Mouse (Mus musculus): Measurements from ENCODE around the gene Sfr1. TPM values are rescaled to one million over a fixed set of nuclear protein-coding genes. Genes with fewer than 3 reads are reported as not detected.
A peak's percentile ranks its signal among the peaks of the same experiment; 100 is the strongest.

Gene Sfr1
- polyA plus RNA-seq, 1 experiment from 2014 or later, result 145 TPM

- 3% methylated on average over 15 of the region's 15 CpGs for WGBS
- peaks cover 39% of the 10 kb centered on the region for H3K36me3 ChIP-seq (ENCODE audit: control insufficient read depth, insufficient read depth)
- peak overlapping the region; percentile 59 for H3K9ac ChIP-seq (ENCODE audit: low read depth, low read length)
- H3K4me3 ChIP-seq (ENCODE audit: low read depth, low read length), result peak overlapping the region; percentile 69
- peaks cover 6% of the 10 kb centered on the region; the same call in 1 of the 2 replicates for H3K4me1 ChIP-seq (replicated peaks; ENCODE audit: control insufficient read depth, insufficient read depth, low read length)
- peak overlapping the region; percentile 98 for H3K27ac ChIP-seq (ENCODE audit: low read depth, low read length)
- 0 out of 2 replicates have a peak, but pooled peaks have one; percentile 21 for ATAC-seq
- H3K4me2 ChIP-seq (replicated peaks; ENCODE audit: low read depth), result peak overlapping the region; percentile 62
- no peak for TF ChIP-seq CTCF (IDR thresholded peaks at IDR 0.05; ENCODE audit: low read depth)
- no peaks in the 10 kb centered on the region for H3K9me3 ChIP-seq (ENCODE audit: control insufficient read depth)
- no peaks in the 10 kb centered on the region for H3K27me3 ChIP-seq (replicated peaks; ENCODE audit: control insufficient read depth, insufficient read depth, low read length)
Measured at GRCm38 (mm10) chr19:47731931-47732330, 449 bp downstream of the Sfr1 start.

- no peak for ATAC-seq
- TF ChIP-seq CTCF (IDR thresholded peaks at IDR 0.05; ENCODE audit: low read depth), result no peak
- WGBS, result 96% methylated on average over 2 of the region's 2 CpGs
- no peaks in the 10 kb centered on the region for H3K9me3 ChIP-seq (ENCODE audit: control insufficient read depth)
- no peaks in the 10 kb centered on the region for H3K4me1 ChIP-seq (replicated peaks; ENCODE audit: control insufficient read depth, insufficient read depth, low read length)
- no peak overlapping the region for H3K9ac ChIP-seq (ENCODE audit: low read depth, low read length)
- no peak overlapping the region for H3K27ac ChIP-seq (ENCODE audit: low read depth, low read length)
- H3K4me3 ChIP-seq (ENCODE audit: low read depth, low read length), result no peak overlapping the region
- H3K4me2 ChIP-seq (replicated peaks; ENCODE audit: low read depth), result no peak overlapping the region
- no peaks in the 10 kb centered on the region for H3K36me3 ChIP-seq (ENCODE audit: control insufficient read depth, insufficient read depth)
- H3K27me3 ChIP-seq (replicated peaks; ENCODE audit: control insufficient read depth, insufficient read depth, low read length), result no peaks in the 10 kb centered on the region
Measured at GRCm38 (mm10) chr19:47747072-47747471, 15.6 kb downstream of the Sfr1 start.

- Histone ChIP-seq H3K9ac (ENCODE audit: low read depth, low read length) (no peak overlapping the region), H3K4me3 (ENCODE audit: low read depth, low read length) (no peak overlapping the region), H3K4me1 (replicated peaks; ENCODE audit: control insufficient read depth, insufficient read depth, low read length) (no peaks in the 10 kb centered on the region), H3K4me2 (replicated peaks; ENCODE audit: low read depth) (no peak overlapping the region), H3K27me3 (replicated peaks; ENCODE audit: control insufficient read depth, insufficient read depth, low read length) (no peaks in the 10 kb centered on the region), H3K36me3 (ENCODE audit: control insufficient read depth, insufficient read depth) (no peaks in the 10 kb centered on the region), H3K27ac (ENCODE audit: low read depth, low read length) (no peak overlapping the region), H3K9me3 (ENCODE audit: control insufficient read depth) (no peaks in the 10 kb centered on the region)
- no peak for TF ChIP-seq CTCF (IDR thresholded peaks at IDR 0.05; ENCODE audit: low read depth)
- no peak for ATAC-seq
- WGBS, result 79% methylated on average over 2 of the region's 2 CpGs
Measured at GRCm38 (mm10) chr19:47748950-47749349, 17.5 kb downstream of the Sfr1 start.

GRCm38 (mm10) chr19:47750391-47750790 lies 18.9 kb downstream of the Sfr1 start:
- WGBS, result 77% methylated on average over 5 of the region's 5 CpGs
- TF ChIP-seq CTCF (IDR thresholded peaks at IDR 0.05; ENCODE audit: low read depth), result no peak
- H3K9me3 ChIP-seq (ENCODE audit: control insufficient read depth), result no peaks in the 10 kb centered on the region
- no peaks in the 10 kb centered on the region for H3K4me1 ChIP-seq (replicated peaks; ENCODE audit: control insufficient read depth, insufficient read depth, low read length)
- no peak overlapping the region for H3K9ac ChIP-seq (ENCODE audit: low read depth, low read length)
- no peak overlapping the region for H3K4me2 ChIP-seq (replicated peaks; ENCODE audit: low read depth)
- no peak overlapping the region for H3K27ac ChIP-seq (ENCODE audit: low read depth, low read length)
- no peaks in the 10 kb centered on the region for H3K36me3 ChIP-seq (ENCODE audit: control insufficient read depth, insufficient read depth)
- H3K4me3 ChIP-seq (ENCODE audit: low read depth, low read length), result no peak overlapping the region
- no peaks in the 10 kb centered on the region for H3K27me3 ChIP-seq (replicated peaks; ENCODE audit: control insufficient read depth, insufficient read depth, low read length)
- ATAC-seq, result no peak

- no peak for ATAC-seq
- no peaks in the 10 kb centered on the region for H3K36me3 ChIP-seq (ENCODE audit: control insufficient read depth, insufficient read depth)
- WGBS, result 90% methylated on average over 9 of the region's 9 CpGs
Measured at GRCm38 (mm10) chr19:47752456-47752855, 21.0 kb downstream of the Sfr1 start.

GRCm38 (mm10) chr19:47753921-47754320 lies 22.4 kb downstream of the Sfr1 start:
- no peaks in the 10 kb centered on the region for H3K4me1 ChIP-seq (replicated peaks; ENCODE audit: control insufficient read depth, insufficient read depth, low read length)
- H3K4me2 ChIP-seq (replicated peaks; ENCODE audit: low read depth), result no peak overlapping the region
- 32% methylated on average over 4 of the region's 4 CpGs for WGBS

More at GRCm38 (mm10) chr19:47752456-47752855, 21.0 kb downstream of the Sfr1 start:
- Histone ChIP-seq H3K27me3 (replicated peaks; ENCODE audit: control insufficient read depth, insufficient read depth, low read length) (no peaks in the 10 kb centered on the region), H3K4me1 (replicated peaks; ENCODE audit: control insufficient read depth, insufficient read depth, low read length) (no peaks in the 10 kb centered on the region), H3K27ac (ENCODE audit: low read depth, low read length) (no peak overlapping the region), H3K4me2 (replicated peaks; ENCODE audit: low read depth) (no peak overlapping the region), H3K9ac (ENCODE audit: low read depth, low read length) (no peak overlapping the region), H3K9me3 (ENCODE audit: control insufficient read depth) (no peaks in the 10 kb centered on the region), H3K4me3 (ENCODE audit: low read depth, low read length) (no peak overlapping the region)
- TF ChIP-seq CTCF (IDR thresholded peaks at IDR 0.05; ENCODE audit: low read depth), result no peak

GRCm38 (mm10) chr19:47754931-47755330 lies 23.4 kb downstream of the Sfr1 start:
- TF ChIP-seq CTCF (IDR thresholded peaks at IDR 0.05; ENCODE audit: low read depth), result no peak
- Histone ChIP-seq H3K36me3 (ENCODE audit: control insufficient read depth, insufficient read depth) (no peaks in the 10 kb centered on the region), H3K4me3 (ENCODE audit: low read depth, low read length) (no peak overlapping the region), H3K9ac (ENCODE audit: low read depth, low read length) (no peak overlapping the region), H3K9me3 (ENCODE audit: control insufficient read depth) (no peaks in the 10 kb centered on the region), H3K4me2 (replicated peaks; ENCODE audit: low read depth) (no peak overlapping the region), H3K27me3 (replicated peaks; ENCODE audit: control insufficient read depth, insufficient read depth, low read length) (no peaks in the 10 kb centered on the region), H3K27ac (ENCODE audit: low read depth, low read length) (no peak overlapping the region), H3K4me1 (replicated peaks; ENCODE audit: control insufficient read depth, insufficient read depth, low read length) (no peaks in the 10 kb centered on the region)
- 78% methylated on average over 9 of the region's 9 CpGs for WGBS
- ATAC-seq, result no peak

More at GRCm38 (mm10) chr19:47753921-47754320, 22.4 kb downstream of the Sfr1 start:
- Histone ChIP-seq H3K36me3 (ENCODE audit: control insufficient read depth, insufficient read depth) (no peaks in the 10 kb centered on the region), H3K27me3 (replicated peaks; ENCODE audit: control insufficient read depth, insufficient read depth, low read length) (no peaks in the 10 kb centered on the region), H3K9ac (ENCODE audit: low read depth, low read length) (no peak overlapping the region), H3K4me3 (ENCODE audit: low read depth, low read length) (no peak overlapping the region), H3K9me3 (ENCODE audit: control insufficient read depth) (no peaks in the 10 kb centered on the region), H3K27ac (ENCODE audit: low read depth, low read length) (no peak overlapping the region)
- no peak for TF ChIP-seq CTCF (IDR thresholded peaks at IDR 0.05; ENCODE audit: low read depth)
- peak; percentile 79; the same call in 1 of the 2 replicates for ATAC-seq
